Mouse (Mus musculus) retina, postnatal 1 day (tissue): Measurements from ENCODE around the gene Tmem108.
A peak's percentile ranks its signal among the peaks of the same experiment; 100 is the strongest.

Source experiments
- DNase-seq: peaks from one replicate; pipeline ENCODE4 v3.0.0-alpha.2; 2012

Gene Tmem108

GRCm38 (mm10) chr9:103626156-103626555 is 135.5 kb downstream of the Tmem108 start:
- DNase-seq = no peak

DNA sequence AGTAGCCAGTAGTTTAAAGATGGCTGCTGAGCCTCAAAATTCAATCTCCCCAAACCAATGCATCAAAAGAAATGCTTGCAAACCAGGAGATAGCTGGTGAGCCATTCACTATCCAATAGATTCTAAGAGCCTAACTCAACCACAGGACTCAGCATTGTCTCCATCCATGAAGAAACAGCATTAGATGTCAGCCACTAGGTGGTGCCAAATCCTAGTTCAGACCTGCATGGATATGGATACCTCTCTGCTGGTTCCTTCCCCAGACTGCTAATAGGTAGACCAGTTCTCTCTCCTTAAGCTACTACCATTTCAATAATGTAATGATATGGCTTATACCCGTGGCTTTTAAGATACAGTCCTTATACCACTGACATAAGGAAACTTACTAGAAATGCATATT is 137.0 kb downstream of the Tmem108 start:
- peak; percentile 86 for DNase-seq

- DNase-seq = no peak
These were observed 137.9 kb downstream of the Tmem108 start for GRCm38 (mm10) chr9:103623560-103624316.

DNA sequence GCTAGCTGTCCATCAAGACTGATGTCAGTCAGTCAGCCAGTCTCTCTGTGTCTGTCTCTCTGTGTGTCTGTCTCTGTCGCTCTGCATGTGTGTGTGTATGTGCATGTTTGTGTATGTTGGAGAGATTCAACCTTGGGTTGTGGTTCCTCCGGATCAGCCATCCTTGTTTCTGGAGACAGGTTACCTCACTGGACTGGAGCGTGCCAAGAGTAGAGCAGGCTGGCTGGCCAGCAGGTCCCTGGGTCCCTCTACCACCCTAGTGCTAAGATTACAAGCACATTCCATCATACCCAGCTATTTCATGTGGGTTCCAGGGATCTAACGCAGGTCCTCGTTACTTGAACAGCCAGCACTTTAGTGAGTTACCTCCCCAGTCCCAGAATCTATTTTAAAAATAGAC is 138.6 kb downstream of the Tmem108 start:
- no peak for DNase-seq

- no peak for DNase-seq
These were observed 139.8 kb downstream of the Tmem108 start for GRCm38 (mm10) chr9:103621870-103622269.

GRCm38 (mm10) chr9:103620517-103621212 is 141.0 kb downstream of the Tmem108 start:
- no peak for DNase-seq

GRCm38 (mm10) chr9:103614260-103614659 is 147.4 kb downstream of the Tmem108 start:
- DNase-seq = no peak

GRCm38 (mm10) chr9:103608161-103609058 is 153.2 kb downstream of the Tmem108 start:
- DNase-seq = peak; percentile 44

DNA sequence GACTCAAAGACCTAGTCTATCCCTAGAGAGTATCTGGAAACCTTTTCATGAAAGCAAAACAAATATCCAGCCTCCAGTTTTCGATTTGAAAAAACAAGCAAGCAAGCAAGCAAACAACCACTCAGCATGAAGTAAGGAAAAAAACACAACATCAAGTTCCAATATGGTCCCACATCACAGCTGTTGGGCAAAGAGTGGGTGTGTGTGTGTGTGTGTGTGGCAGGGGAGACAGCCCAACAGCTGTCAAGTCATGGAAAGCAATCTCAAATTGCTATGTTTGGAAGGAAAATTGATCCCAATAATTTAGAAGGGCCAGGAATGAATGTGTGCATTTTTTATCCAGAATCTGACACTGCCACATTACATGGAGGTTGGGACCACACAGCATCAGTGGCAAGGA is 155.6 kb downstream of the Tmem108 start:
- no peak for DNase-seq

DNA sequence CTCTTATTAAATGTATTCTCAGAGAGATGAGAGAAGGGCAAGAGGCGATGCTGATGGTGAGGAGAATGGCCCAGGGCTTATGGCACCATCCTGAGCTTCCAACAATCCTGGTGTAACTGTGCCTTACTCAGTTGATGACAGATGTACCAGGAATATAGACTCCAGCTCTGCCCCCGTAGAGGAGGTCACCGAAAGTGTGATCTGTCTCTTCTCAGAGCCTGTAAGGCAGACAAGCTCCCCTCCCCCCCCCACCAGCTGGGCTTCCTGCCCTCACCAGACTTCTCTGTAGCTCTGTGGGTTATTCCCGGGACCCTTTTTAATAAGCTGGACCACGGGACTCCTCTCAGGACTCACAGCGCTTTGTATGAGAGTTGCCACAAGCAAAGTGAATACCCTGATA is 157.8 kb downstream of the Tmem108 start:
- no peak for DNase-seq

DNA sequence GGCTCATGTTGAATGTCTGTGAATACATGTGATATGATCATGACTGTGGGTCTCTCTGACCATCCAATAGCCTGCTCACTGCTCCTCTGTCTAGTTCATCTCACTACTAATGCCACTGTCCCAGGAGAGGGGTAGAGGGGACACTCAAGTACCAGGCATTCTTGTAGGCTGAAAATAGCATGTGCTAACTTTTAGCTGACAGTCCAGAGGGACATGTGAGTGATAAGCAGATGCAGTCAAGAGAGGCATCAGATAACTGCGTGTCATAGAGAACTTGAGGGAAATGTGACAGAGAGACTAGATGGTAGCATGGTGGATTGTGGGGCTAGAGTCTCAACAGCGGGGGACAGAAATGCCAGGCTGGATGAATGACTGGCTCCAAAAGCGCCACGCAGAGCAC is 159.8 kb downstream of the Tmem108 start:
- no peak for DNase-seq

DNA sequence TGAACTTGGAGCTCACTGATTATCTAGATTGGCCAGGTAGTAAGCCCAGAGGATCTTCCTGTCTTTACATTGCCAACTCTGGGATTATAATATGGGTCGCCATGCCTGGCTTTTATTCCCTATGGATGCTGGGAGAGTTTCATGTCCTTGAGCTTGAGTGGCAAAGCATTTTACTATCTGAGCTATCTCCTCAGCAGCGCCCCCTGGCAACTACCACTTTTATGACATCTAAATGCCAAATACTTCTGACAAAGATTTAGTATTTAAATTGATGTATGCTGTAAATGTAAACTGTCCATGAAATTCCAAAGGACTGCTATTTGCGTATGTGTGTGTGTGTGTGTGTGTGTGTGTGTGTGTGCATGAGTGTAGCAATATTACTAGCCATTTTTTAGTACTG is 160.8 kb downstream of the Tmem108 start:
- peak; percentile 49 for DNase-seq

GRCm38 (mm10) chr9:103599908-103600307 is 161.7 kb downstream of the Tmem108 start:
- DNase-seq = no peak

DNA sequence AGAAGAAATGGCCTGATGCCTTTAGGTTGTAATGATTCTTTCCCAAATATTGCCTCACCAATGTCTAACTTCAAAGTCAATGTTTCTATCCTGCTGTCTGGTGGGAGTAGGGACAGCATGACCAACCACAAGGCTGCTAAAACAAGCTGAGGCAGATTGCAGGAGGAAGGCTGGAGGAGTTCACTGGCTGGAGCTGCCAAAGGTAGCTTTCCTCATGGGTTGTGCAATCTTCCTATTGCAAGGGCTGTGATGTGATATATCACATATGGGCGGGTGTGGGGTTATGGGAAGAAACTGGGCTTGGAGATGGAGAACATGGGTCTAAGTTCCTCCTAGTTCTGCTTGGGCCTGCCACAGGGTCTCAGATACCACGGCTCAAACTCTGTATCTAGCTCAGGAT is 163.8 kb downstream of the Tmem108 start:
- no peak for DNase-seq

- DNase-seq = peak; percentile 93
These were observed 166.3 kb downstream of the Tmem108 start for GRCm38 (mm10) chr9:103595190-103595837.

- no peak for DNase-seq
These were observed 167.0 kb downstream of the Tmem108 start for GRCm38 (mm10) chr9:103594423-103595189.

- no peak for DNase-seq
These were observed 168.6 kb downstream of the Tmem108 start for GRCm38 (mm10) chr9:103593079-103593478.

DNA sequence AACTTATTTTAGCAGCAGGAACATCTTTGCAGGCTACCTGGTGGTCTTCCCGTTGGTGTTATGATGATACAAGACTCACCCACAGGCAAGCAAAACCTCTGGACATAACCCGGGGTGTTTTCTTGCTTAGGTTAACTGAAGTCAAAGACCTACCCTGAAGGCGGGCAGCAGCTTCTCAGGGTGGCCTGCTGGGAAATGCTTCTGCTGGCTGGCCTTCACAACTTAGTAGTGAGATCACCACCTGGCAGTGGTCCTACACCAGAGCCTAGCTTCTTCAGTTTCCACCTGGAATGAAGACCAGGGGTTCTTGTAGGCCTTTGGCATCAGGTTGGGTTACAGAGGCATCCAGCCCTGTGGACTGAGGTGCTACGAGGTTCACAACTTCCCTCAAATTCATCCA is 169.7 kb downstream of the Tmem108 start:
- no peak for DNase-seq

GRCm38 (mm10) chr9:103590801-103591200 is 170.8 kb downstream of the Tmem108 start:
- no peak for DNase-seq

GRCm38 (mm10) chr9:103584865-103585264 is 176.8 kb downstream of the Tmem108 start:
- peak; percentile 60 for DNase-seq

DNA sequence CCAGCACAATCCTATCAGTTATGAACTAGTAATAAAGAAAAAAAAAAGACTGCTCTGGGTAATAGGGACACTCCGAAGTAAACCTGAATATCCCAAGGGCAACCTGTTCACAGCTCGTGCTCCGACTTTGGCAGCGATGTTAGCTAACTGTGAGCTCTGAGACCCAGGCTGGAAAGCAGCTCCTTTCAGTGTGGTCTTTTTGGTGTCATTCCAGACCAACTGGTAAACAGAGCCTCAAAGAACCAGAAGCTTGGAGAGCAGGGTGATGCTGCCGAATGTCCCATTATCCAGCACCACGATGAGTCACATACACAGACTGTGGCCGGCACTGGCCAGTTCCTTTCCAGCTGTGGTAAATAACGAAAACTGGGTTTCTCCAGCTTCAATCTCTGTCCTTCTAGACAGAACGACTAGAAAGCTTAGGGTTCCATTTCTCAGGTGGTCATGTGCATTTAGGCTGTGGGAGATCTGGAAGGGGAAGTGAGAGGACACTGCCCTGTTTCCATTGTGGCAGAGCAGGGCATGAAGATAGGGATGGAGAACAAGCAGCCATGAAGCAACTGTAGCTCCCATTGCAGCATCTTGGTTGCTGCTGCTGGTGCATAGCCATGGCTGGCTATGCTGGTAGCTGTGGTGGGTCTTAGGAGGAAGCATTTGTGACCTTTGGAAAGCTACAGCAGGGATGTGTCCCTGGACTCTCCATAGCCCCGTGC is 179.2 kb downstream of the Tmem108 start:
- DNase-seq = no peak
